Mouse (Mus musculus) liver, postnatal 0 days (tissue): ENCODE measurements at regions not wholly inside any gene's neighbourhood (a gene's known extent, or its start where the extent isn't known, plus 50 kb on each side); places are given as distances from the start of the nearest gene placed in this dataset.

Source experiments
- ATAC-seq: fragments of 200-750 bp; cut with Nextera tagmentation; 2 replicates; pipeline ENCODE4 v1.8.0; 2017; ENCODE audit warnings: mild to moderate bottlenecking, moderate library complexity
- DNase-seq: peaks from one replicate; pipeline ENCODE4 v3.0.0-alpha.2; 2016
- H3K27ac ChIP-seq: fragments of 300-500 bp; sonication (generic); 2 replicates; pipeline ENCODE4 v1.5.1; 2014; ENCODE audit warnings: antibody characterized with exemption, moderate library complexity, mild to moderate bottlenecking, low read depth
- H3K27me3 ChIP-seq: fragments of 300-500 bp; sonication (generic); 2 replicates; pipeline ENCODE4 v1.6.1; 2014; ENCODE audit warnings: low read length, control low read depth, mixed read lengths; ENCODE audit not compliant: insufficient read depth
- H3K36me3 ChIP-seq: fragments of 300-500 bp; sonication (generic); replicated peaks from 2 replicates; pipeline ENCODE4 v1.6.1; 2014; ENCODE audit warnings: mild to moderate bottlenecking, control low read depth, low read length, moderate library complexity, mixed read lengths; ENCODE audit not compliant: insufficient read depth
- H3K4me1 ChIP-seq: fragments of 300-500 bp; sonication (generic); 2 replicates; pipeline ENCODE4 v1.6.1; 2014; ENCODE audit warnings: antibody characterized with exemption, mild to moderate bottlenecking, control low read depth; ENCODE audit not compliant: insufficient read depth
- H3K4me2 ChIP-seq: fragments of 300-500 bp; sonication (generic); 2 replicates; pipeline ENCODE4 v1.6.1; 2014; ENCODE audit warnings: low read depth, mild to moderate bottlenecking, low read length, moderate library complexity, mixed read lengths
- H3K4me3 ChIP-seq: fragments of 300-500 bp; sonication (generic); 2 replicates; pipeline ENCODE4 v1.5.1; 2014; ENCODE audit warnings: low read depth, low read length
- H3K9ac ChIP-seq: fragments of 300-500 bp; sonication (generic); replicated peaks from 2 replicates; pipeline ENCODE4 v1.6.1; 2014; ENCODE audit warnings: mild to moderate bottlenecking, moderate library complexity
- H3K9me3 ChIP-seq: fragments of 300-500 bp; sonication (generic); 2 replicates; pipeline ENCODE4 v1.6.1; 2016; ENCODE audit warnings: mild to moderate bottlenecking, control low read depth, low read length, mixed read lengths
- CTCF ChIP-seq: sonication (generic); IDR thresholded peaks from 2 replicates; pipeline ENCODE4 v1.5.1; 2016; ENCODE audit warnings: antibody characterized with exemption, low read depth
- EP300 ChIP-seq: IDR thresholded peaks from 2 replicates; pipeline ENCODE4 v1.6.1; 2016; ENCODE audit warnings: antibody characterized with exemption, low read depth, mild to moderate bottlenecking
- WGBS: fragments of 180-500 bp; shearing (Covaris S2); extraction: QIAGEN DNeasy Blood & Tissue Kit; methylation state at CpG from one replicate; pipeline ENCODE4 v1.1.7; 2014; ENCODE audit not compliant: insufficient replicate concordance; 5-methylcytosine and 5-hydroxymethylcytosine counted together

GRCm38 (mm10) chr9:47276303-47277005 is 253.5 kb upstream of the Cadm1 start:
- Histone ChIP-seq H3K36me3 (no peaks in the 10 kb centered on the region), H3K4me1 (peaks cover 2% of the 10 kb centered on the region; the same call in 1 of the 2 replicates), H3K27ac (no peak overlapping the region), H3K9ac (no peak overlapping the region), H3K4me2 (no peak overlapping the region), H3K9me3 (no peaks in the 10 kb centered on the region), H3K27me3 (no peaks in the 10 kb centered on the region), H3K4me3 (no peak overlapping the region)
- no peak for ATAC-seq
- WGBS, result 62% methylated on average over 12 of the region's 12 CpGs
- no peak for TF ChIP-seq CTCF
- TF ChIP-seq EP300, result no peak
- DNase-seq, result no peak

GRCm38 (mm10) chr9:47279410-47279809 is 250.6 kb upstream of the Cadm1 start:
- H3K9me3 ChIP-seq, result no peaks in the 10 kb centered on the region
- TF ChIP-seq CTCF, result no peak
- TF ChIP-seq EP300, result no peak
- no peaks in the 10 kb centered on the region for H3K27me3 ChIP-seq
- no peak overlapping the region for H3K27ac ChIP-seq
- DNase-seq (peak; percentile 56), ATAC-seq (peak; percentile 74)
- H3K4me3 ChIP-seq, result no peak overlapping the region
- 64% methylated on average over 6 of the region's 6 CpGs for WGBS
- no peak overlapping the region for H3K9ac ChIP-seq
- peaks cover 2% of the 10 kb centered on the region; the same call in 1 of the 2 replicates for H3K4me1 ChIP-seq
- H3K36me3 ChIP-seq, result no peaks in the 10 kb centered on the region
- H3K4me2 ChIP-seq, result no peak overlapping the region

- Histone ChIP-seq H3K4me2 (no peak overlapping the region), H3K36me3 (no peaks in the 10 kb centered on the region), H3K4me3 (no peak overlapping the region), H3K9me3 (no peaks in the 10 kb centered on the region), H3K9ac (no peak overlapping the region), H3K27me3 (no peaks in the 10 kb centered on the region), H3K27ac (no peak overlapping the region), H3K4me1 (peaks cover 2% of the 10 kb centered on the region; the same call in 1 of the 2 replicates)
- DNase-seq, result no peak
- no peak for TF ChIP-seq CTCF
- TF ChIP-seq EP300, result no peak
- no peak for ATAC-seq
- 69% methylated on average over 7 of the region's 7 CpGs for WGBS
Measured at GRCm38 (mm10) chr9:47280146-47280545, 249.8 kb upstream of the Cadm1 start.

GRCm38 (mm10) chr9:47280598-47280997 is 249.4 kb upstream of the Cadm1 start:
- DNase-seq (no peak), ATAC-seq (no peak)
- H3K36me3 ChIP-seq, result no peaks in the 10 kb centered on the region
- no peaks in the 10 kb centered on the region for H3K27me3 ChIP-seq
- peaks cover 2% of the 10 kb centered on the region; the same call in 1 of the 2 replicates for H3K4me1 ChIP-seq
- H3K9me3 ChIP-seq, result no peaks in the 10 kb centered on the region
- no peak overlapping the region for H3K27ac ChIP-seq
- H3K4me3 ChIP-seq, result no peak overlapping the region
- no peak overlapping the region for H3K4me2 ChIP-seq
- H3K9ac ChIP-seq, result no peak overlapping the region
- no peak for TF ChIP-seq EP300
- no peak for TF ChIP-seq CTCF
- 67% methylated on average over 8 of the region's 8 CpGs for WGBS

- Histone ChIP-seq H3K9ac (no peak overlapping the region), H3K4me2 (no peak overlapping the region), H3K27ac (peak overlapping the region; percentile 66), H3K27me3 (no peaks in the 10 kb centered on the region), H3K4me1 (peaks cover 2% of the 10 kb centered on the region; the same call in 1 of the 2 replicates), H3K9me3 (no peaks in the 10 kb centered on the region), H3K4me3 (no peak overlapping the region), H3K36me3 (no peaks in the 10 kb centered on the region)
- 60% methylated on average over 4 of the region's 4 CpGs for WGBS
- no peak for TF ChIP-seq CTCF
- TF ChIP-seq EP300, result no peak
- DNase-seq (no peak), ATAC-seq (peak; percentile 13; the same call in 1 of the 2 replicates)
Measured at GRCm38 (mm10) chr9:47283746-47284455, 246.1 kb upstream of the Cadm1 start.

- no peak overlapping the region for H3K9ac ChIP-seq
- H3K36me3 ChIP-seq, result no peaks in the 10 kb centered on the region
- H3K4me2 ChIP-seq, result no peak overlapping the region
- H3K27me3 ChIP-seq, result no peaks in the 10 kb centered on the region
- DNase-seq, result no peak
- WGBS, result 58% methylated on average over 9 of the region's 9 CpGs
- H3K9me3 ChIP-seq, result no peaks in the 10 kb centered on the region
- H3K27ac ChIP-seq, result no peak overlapping the region
- no peaks in the 10 kb centered on the region for H3K4me1 ChIP-seq
- ATAC-seq, result no peak
- H3K4me3 ChIP-seq, result no peak overlapping the region
- TF ChIP-seq CTCF (no peak), EP300 (no peak)
Measured at GRCm38 (mm10) chr9:47286930-47287722, 242.8 kb upstream of the Cadm1 start.
